Mouse (Mus musculus) natural killer cell, adult 2 months (primary cell): ENCODE data around the gene Dmrt3.

ENCODE experiments used
- DNase-seq, 2 experiments: peaks; one replicate each; pipeline ENCODE4 v3.0.0; 2022; ENCODE audit warnings: low spot score in 2 of 2

Gene Dmrt3

GRCm38 (mm10) chr19:25622291-25623251 lies 12.5 kb downstream of the Dmrt3 start:
- DNase-seq: peak; percentile 14 to 45

DNA sequence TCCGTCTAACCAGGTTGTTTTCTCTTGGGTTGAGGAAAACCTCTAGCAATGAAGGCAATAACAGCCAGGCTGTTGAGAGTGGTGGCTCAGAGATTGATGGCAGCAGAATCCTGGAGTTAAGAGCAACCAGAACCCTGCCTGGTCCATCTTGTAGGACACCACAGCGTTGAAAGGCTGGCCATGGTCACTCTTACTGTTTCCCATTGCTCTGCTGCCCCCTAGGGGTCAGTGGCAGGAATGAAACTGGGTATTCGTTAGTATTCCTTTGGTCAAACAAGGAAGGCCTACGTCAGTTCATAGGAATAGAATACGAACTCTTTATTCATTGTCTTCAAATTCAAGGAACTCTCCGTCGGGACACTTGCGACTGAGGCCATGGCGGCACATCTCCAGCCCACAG lies 18.4 kb downstream of the Dmrt3 start:
- peak in 1 of 2 experiments; percentile 31 for DNase-seq

- no peak for DNase-seq
Measured at GRCm38 (mm10) chr19:25635119-25635518, 25.0 kb downstream of the Dmrt3 start.

DNA sequence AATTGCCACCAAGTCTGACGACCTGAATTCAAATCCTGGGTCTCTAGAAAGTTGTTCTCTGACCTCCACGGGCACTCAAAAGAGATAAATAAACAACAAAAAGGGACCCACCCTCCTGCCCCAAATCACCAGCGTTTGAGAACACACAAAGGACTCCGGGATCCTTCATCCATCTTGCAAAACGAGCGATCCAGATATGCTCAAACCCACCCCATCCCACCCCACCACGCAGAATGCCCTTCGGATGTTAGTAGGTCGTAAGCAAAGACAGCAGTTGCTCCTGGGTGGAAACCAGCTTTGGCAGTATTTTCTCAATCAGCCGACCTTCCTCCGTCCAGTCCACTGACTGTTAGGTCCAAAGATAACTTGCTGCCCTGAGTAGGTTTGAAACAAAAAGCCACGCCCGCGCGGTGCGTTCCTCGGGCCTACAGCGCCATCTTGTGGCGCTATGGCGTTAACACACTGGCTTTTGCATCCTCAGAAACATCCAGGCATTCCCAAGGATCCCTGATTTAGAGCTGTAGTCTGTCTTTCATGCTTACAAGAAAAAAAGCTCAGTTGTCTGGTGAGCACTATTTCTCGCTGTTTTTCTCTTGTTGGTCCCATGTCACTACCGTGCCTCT lies 25.6 kb downstream of the Dmrt3 start:
- peak in 1 of 2 experiments; percentile 12 for DNase-seq

GRCm38 (mm10) chr19:25638766-25639361 lies 28.8 kb downstream of the Dmrt3 start:
- no peak for DNase-seq

DNA sequence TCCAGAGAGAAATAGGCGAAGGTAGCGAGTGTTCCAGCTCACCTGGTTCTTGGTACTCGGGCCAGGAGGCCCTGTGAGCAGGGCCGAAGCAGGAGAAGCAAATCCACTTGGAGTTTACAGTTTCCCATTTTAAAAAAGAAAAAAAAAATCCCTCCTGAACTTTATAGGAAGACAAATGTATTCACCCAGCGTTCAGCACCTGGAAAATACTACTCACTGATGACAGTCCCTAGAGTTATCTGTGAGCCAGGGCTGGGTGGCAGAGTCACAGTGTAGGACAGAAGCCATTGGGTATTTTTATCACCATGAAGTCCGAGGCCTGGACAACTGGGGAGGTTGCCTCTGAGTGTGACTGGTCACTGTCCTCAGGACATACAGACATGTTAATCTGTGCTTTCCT lies 31.7 kb downstream of the Dmrt3 start:
- no peak for DNase-seq

DNA sequence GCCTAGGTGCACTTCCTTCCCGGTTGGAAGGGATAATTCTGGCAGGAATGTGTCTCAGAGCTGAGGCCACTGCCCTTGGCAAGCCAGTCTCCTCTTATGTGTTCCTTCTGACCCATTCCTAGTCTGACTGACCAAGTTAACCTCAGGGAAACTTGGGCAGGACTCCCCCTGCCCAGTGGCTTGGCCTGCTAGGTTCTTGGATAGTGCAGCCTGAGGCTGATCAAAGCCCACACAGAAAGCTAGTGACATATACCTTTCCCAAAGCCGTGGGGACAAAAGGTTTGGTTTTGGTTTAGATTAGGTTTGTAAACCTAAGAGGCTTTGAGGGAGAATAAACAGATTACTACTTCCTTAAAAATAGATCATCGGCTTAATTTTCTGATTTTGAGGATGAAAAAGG lies 37.0 kb downstream of the Dmrt3 start:
- no peak for DNase-seq

DNA sequence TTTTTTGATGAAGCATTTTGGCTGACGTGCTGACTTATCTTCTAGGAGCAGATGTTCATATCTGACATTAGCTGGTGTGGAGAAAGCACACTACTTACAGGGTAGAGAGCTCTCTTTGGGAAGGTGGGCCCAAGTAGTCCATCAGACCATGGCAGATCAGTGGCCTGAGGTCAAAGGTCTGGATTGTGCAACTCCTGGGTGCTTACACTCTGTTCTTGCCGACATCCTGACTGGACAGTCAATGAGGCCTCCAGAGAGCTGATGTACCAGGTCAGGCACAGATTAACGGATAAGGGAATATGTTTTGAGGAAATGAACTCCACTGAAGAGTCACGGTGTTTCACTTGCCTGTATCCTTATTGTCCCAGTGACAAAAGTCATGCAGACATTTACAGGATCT lies 38.6 kb downstream of the Dmrt3 start:
- DNase-seq: no peak

DNA sequence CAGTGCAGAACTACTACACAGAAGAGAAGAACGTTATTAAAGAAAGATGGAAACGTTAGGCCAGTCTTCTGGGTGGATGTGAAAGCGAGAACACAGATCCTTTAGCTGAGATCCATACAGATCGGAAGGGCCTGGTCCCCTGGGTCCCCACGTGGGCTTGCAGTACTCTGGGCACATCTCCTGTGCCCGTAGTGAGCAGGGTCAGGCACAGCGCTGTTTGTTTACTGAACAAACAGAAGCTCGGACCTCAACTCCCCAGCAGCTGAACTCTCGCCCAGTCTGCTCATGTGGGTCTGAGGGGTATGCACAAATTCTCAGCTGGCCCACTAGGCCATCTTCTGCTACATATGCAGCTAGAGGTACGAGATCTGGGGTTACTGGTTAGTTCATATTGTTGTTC lies 40.4 kb downstream of the Dmrt3 start:
- no peak for DNase-seq

DNA sequence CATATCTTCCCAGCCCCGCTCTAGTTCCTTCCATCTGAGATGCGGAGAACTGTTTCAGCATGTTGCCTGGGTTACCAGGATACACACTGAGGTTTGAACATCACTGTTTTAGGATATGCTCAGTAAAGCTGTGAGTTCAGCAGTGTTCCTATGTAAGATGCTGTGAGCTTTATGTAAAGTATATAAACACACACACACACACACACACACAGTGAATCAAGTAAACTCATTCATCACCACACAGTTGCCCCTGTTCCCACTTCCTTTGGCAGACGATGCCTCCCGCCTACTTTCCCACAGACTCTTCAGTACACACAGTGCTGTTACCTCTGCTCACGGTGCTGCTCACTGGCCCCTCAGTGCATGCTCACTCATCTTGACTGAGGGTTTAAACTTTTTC lies 42.5 kb downstream of the Dmrt3 start:
- DNase-seq: no peak

DNA sequence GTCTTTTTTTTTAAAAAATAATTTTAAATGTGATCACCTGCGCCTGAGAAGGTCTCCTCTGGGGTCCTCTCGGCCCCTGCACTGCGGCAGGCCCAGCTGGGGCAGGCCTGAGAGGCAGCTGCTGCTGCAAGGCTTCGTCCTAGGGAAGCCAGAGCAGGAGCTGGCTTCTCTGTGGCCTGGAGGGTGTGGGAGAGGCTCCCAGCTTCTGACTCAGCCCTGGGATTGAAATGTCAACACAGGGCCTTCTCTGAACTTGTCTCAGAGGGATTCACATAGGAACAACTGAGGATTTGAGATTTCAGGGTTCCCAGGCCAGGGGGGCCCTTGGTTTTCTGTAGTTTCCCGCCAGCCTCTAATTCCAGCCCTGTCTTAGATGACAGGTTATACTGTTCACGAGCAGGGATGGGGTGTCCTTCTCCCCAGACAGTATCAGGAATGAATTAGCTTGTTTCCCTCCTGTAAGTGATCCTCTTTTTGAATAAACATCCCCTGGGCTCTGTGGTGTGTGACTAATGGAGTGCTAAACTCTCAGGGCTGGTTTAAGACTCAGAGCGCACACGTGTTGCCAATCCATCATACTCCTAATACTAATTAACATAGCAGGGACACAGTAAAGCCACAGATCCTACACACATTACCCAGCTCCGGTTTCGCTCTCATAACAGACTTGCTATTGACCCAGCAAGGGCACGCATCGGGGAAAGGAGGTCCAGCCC lies 44.1 kb downstream of the Dmrt3 start:
- DNase-seq: no peak

DNA sequence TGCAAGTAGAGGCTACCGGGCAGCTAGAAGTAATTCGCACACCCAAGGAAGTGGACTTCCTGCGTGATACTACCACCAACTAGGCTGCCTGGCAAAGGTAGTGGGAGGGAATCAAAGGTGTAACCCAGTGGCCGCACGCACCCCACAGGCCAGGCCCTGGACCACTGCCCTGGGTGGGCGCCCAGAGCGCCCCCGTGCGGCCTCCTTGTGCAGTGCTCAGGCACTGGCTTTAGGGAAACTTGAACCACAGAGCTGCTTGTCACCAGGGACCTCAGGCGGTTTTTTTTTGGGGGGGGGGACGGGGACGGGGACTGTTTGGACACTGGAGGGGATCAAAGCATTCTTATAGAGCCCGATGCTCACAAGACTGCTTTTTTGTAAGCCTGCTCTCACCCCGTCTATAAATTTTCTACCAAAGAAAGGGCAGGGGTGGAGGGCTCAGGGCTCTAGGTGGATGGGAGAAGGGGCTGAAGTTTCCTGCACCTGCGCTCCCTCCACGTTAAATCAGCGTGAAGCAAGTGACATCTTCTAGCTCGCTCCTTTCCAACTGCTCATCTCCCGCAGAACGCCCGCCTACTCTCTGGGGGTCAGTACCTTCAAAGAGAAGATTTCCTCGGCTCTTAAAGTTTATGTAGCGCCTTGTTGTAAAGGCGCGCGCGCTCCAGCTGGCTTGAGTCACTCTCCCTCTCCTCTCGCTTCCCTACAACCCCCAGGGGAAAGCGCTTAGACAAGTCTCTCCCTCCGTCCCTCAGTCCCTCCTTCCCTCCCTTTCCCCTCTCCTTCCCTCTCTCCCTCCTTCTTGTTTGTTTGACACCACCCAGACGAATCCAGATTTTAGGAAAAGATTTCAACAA lies 55.6 kb downstream of the Dmrt3 start:
- DNase-seq: no peak

- no peak for DNase-seq
Measured at GRCm38 (mm10) chr19:25667836-25668235, 57.7 kb downstream of the Dmrt3 start.

- DNase-seq: no peak
Measured at GRCm38 (mm10) chr19:25669593-25670248, 59.6 kb downstream of the Dmrt3 start.

GRCm38 (mm10) chr19:25670571-25671285 lies 60.6 kb downstream of the Dmrt3 start:
- no peak for DNase-seq

GRCm38 (mm10) chr19:25671681-25672080 lies 61.6 kb downstream of the Dmrt3 start:
- DNase-seq: no peak

GRCm38 (mm10) chr19:25672101-25672950 lies 62.2 kb downstream of the Dmrt3 start, which contains the start of gene Dmrt2:
Dmrt2 (plus strand) TSS chr19:25672411.
- peak in 1 of 2 experiments; percentile 2 for DNase-seq
